Mouse (Mus musculus) gastrocnemius, postnatal 36 days (tissue): ENCODE measurements at regions not wholly inside any gene's neighbourhood (a gene's known extent, or its start where the extent isn't known, plus 50 kb on each side); places are given as distances from the start of the nearest gene placed in this dataset.

Experiments used
- DNase-seq, 2 experiments: peaks; one replicate each; pipeline ENCODE4 v3.0.0; 2022
- intact Hi-C: fragments of 180-260 bp; cut with DNase I; formaldehyde crosslinking; loops from one replicate; pipeline ENCODE4 v1.15.1; 2025

GRCm38 (mm10) chr14:114965941-114966340 lies 126.1 kb upstream of the Gpc5 start:
- intact Hi-C loops = no loop called here
- DNase-seq = no peak

- intact Hi-C loops = no loop called here
- DNase-seq = no peak
Measured at GRCm38 (mm10) chr14:114969020-114969419, 123.0 kb upstream of the Gpc5 start.

- intact Hi-C loops = no loop called here
- no peak for DNase-seq
Measured at GRCm38 (mm10) chr14:114981120-114981519, 110.9 kb upstream of the Gpc5 start.

GRCm38 (mm10) chr14:115003223-115003622 lies 88.8 kb upstream of the Gpc5 start:
- intact Hi-C loops = no loop called here
- no peak for DNase-seq

- no peak for DNase-seq
- intact Hi-C loops = no loop called here
Measured at GRCm38 (mm10) chr14:115004733-115005405, 87.1 kb upstream of the Gpc5 start.

GRCm38 (mm10) chr14:115010877-115011276 lies 81.1 kb upstream of the Gpc5 start:
- intact Hi-C loops = no loop called here
- DNase-seq = no peak

- intact Hi-C loops = no loop called here
Measured at GRCm38 (mm10) chr14:115015299-115015698, 76.7 kb upstream of the Gpc5 start.

GRCm38 (mm10) chr14:115017410-115018153 lies 74.4 kb upstream of the Gpc5 start:
- intact Hi-C loops = no loop called here
- DNase-seq = peak; percentile 8 to 28

More at GRCm38 (mm10) chr14:115015299-115015698, 76.7 kb upstream of the Gpc5 start:
- DNase-seq = no peak

- no peak for DNase-seq
- intact Hi-C loops = no loop called here
Measured at GRCm38 (mm10) chr14:115028011-115028410, 64.0 kb upstream of the Gpc5 start.

GRCm38 (mm10) chr14:115031734-115032133 lies 60.3 kb upstream of the Gpc5 start:
- intact Hi-C loops = no loop called here
- no peak for DNase-seq

GRCm38 (mm10) chr14:115033375-115033969 lies 58.5 kb upstream of the Gpc5 start:
- DNase-seq = no peak
- intact Hi-C loops = no loop called here

- intact Hi-C loops = no loop called here
- DNase-seq = no peak
Measured at GRCm38 (mm10) chr14:115034718-115035437, 57.1 kb upstream of the Gpc5 start.

- DNase-seq = no peak
- intact Hi-C loops = no loop called here
Measured at GRCm38 (mm10) chr14:115037086-115037793, 54.8 kb upstream of the Gpc5 start.

GRCm38 (mm10) chr14:115038788-115039187 lies 53.2 kb upstream of the Gpc5 start:
- DNase-seq = no peak
- intact Hi-C loops = no loop called here

GRCm38 (mm10) chr14:115039524-115039923 lies 52.5 kb upstream of the Gpc5 start:
- DNase-seq = no peak
- intact Hi-C loops = no loop called here

- intact Hi-C loops = no loop called here
Measured at GRCm38 (mm10) chr14:115040091-115040571, 51.9 kb upstream of the Gpc5 start.

GRCm38 (mm10) chr14:115040578-115041206 lies 51.3 kb upstream of the Gpc5 start:
- DNase-seq = peak; percentile 69 to 73
- intact Hi-C loops = no loop called here

More at GRCm38 (mm10) chr14:115040091-115040571, 51.9 kb upstream of the Gpc5 start:
- no peak for DNase-seq

- intact Hi-C loops = no loop called here
- peak in 1 of 2 experiments; percentile 17 for DNase-seq
Measured at GRCm38 (mm10) chr14:115041336-115042054, 50.5 kb upstream of the Gpc5 start.

GRCm38 (mm10) chr14:115042055-115042564 lies 49.9 kb upstream of the Gpc5 start:
- intact Hi-C loops = no loop called here
- peak; percentile 81 to 84 for DNase-seq
